7 mouse cellular contexts compared by ENCODE assay signal in genomic region chr2:10142472-10143454, GRCm38 (mm10). TPM values are rescaled to one million over a fixed set of nuclear protein-coding genes. Genes with fewer than 3 reads are reported as not detected.
A peak's percentile ranks its signal among the peaks of the same experiment; 100 is the strongest.
DNase-seq lines count a peak whose midpoint lies in the region.

No protein-coding gene starts in this region.

- peak overlapping the region; percentile 21 for H3K4me3 ChIP-seq in megakaryocyte, embryonic 14.5 days (replicated peaks)

- peak; percentile 73 for DNase-seq in T-cell, adult 2 months (ENCODE audit: low spot score)
- DNase-seq in cerebellum, adult 9-10 months, result peak; percentile 50
- peak; percentile 36 to 53 for DNase-seq in frontal cortex, postnatal 14 days (ENCODE audit: low spot score in 2 of 2)
- DNase-seq in induced T-regulatory cell, adult 2 months (ENCODE audit: low read depth), result peak; percentile 90
- DNase-seq in left cerebral cortex, adult 9 months (ENCODE audit: low spot score in 2 of 2), result peak; percentile 22 to 76
- DNase-seq in right cerebral cortex, postnatal 36 days (ENCODE audit: low spot score in 2 of 2), result peak; percentile 26 to 28

- H3K4me1 ChIP-seq in megakaryocyte, embryonic 14.5 days, result peaks cover 13% of the 10 kb centered on the region

- H3K27me3 ChIP-seq in megakaryocyte, embryonic 14.5 days (replicated peaks), result peaks cover 4% of the 10 kb centered on the region

- H3K36me3 ChIP-seq in megakaryocyte, embryonic 14.5 days (replicated peaks; ENCODE audit: low read length), result no peaks in the 10 kb centered on the region

- H3K9me3 ChIP-seq in megakaryocyte, embryonic 14.5 days, result peaks cover 8% of the 10 kb centered on the region

RNA-seq across cellular contexts. Expression of gene Itih5, which starts 10.6 kb away (rescaled TPM):
- 0.18 and 0.61 TPM in 2 replicates for polyA plus RNA-seq in megakaryocyte, embryonic 14.5 days (2012; ENCODE audit: insufficient read depth, low replicate concordance)

RNA-seq across cellular contexts. Expression of gene Itih2, which starts 11.6 kb away (rescaled TPM):
- not detected in 2 replicates for polyA plus RNA-seq in megakaryocyte, embryonic 14.5 days (2012; ENCODE audit: insufficient read depth, low replicate concordance)

Comparison
In these comparisons a context has a peak if more than half of its experiments do, and no peak if none do; other contexts are left out.
1. Peak in every context shown above with its lines: DNase-seq and H3K4me3 ChIP-seq.
2. DNase-seq: peak in every context shown above with its lines; median percentile 90 in induced T-regulatory cell, adult 2 months; 73 in T-cell, adult 2 months; 50 in cerebellum, adult 9-10 months; 49 in left cerebral cortex, adult 9 months; 44 in frontal cortex, postnatal 14 days; 27 in right cerebral cortex, postnatal 36 days.